Mouse (Mus musculus) hindbrain, embryonic 11.5 days (tissue): ENCODE data around the gene Maml3. TPM values are rescaled to one million over a fixed set of nuclear protein-coding genes. Genes with fewer than 3 reads are reported as not detected.

Experiments used
- ATAC-seq: fragments of 200-750 bp; cut with Nextera tagmentation; 2 replicates; pipeline ENCODE4 v1.8.0; 2017; ENCODE audit warnings: mild to moderate bottlenecking, moderate TSS enrichment, moderate library complexity; ENCODE audit not compliant: low FRiP score
- DNase-seq: peaks from one replicate; pipeline ENCODE4 v3.0.0-alpha.2; 2015; ENCODE audit warnings: low spot score
- H3K27ac ChIP-seq: fragments of 300-500 bp; sonication (generic); 2 replicates; pipeline ENCODE4 v1.5.1; 2014; ENCODE audit warnings: mild to moderate bottlenecking, low read depth, low read length
- H3K27me3 ChIP-seq: fragments of 300-500 bp; sonication (generic); 2 replicates; pipeline ENCODE4 v1.6.1; 2014; ENCODE audit warnings: mild to moderate bottlenecking, low read length, moderate library complexity, mixed read lengths; ENCODE audit not compliant: control insufficient read depth, insufficient read depth
- H3K36me3 ChIP-seq: fragments of 300-500 bp; sonication (generic); 2 replicates; pipeline ENCODE4 v1.6.1; 2014; ENCODE audit warnings: mild to moderate bottlenecking, low read length, moderate library complexity, mixed read lengths; ENCODE audit not compliant: control insufficient read depth, insufficient read depth
- H3K4me1 ChIP-seq: fragments of 300-500 bp; sonication (generic); replicated peaks from 2 replicates; pipeline ENCODE4 v1.6.1; 2014; ENCODE audit warnings: low read length, mixed read lengths; ENCODE audit not compliant: control insufficient read depth, insufficient read depth
- H3K4me2 ChIP-seq: fragments of 300-500 bp; sonication (generic); replicated peaks from 2 replicates; pipeline ENCODE4 v1.6.1; 2014; ENCODE audit warnings: mild to moderate bottlenecking, low read depth, low read length
- H3K4me3 ChIP-seq: fragments of 300-500 bp; sonication (generic); 2 replicates; pipeline ENCODE4 v1.5.1; 2014; ENCODE audit warnings: low read depth, low read length
- H3K9ac ChIP-seq: fragments of 300-500 bp; sonication (generic); 2 replicates; pipeline ENCODE4 v1.6.1; 2014; ENCODE audit warnings: low read depth, low read length
- H3K9me3 ChIP-seq: fragments of 300-500 bp; sonication (generic); 2 replicates; pipeline ENCODE4 v1.6.1; 2016; ENCODE audit warnings: low read length; ENCODE audit not compliant: control insufficient read depth
- WGBS: fragments of 180-500 bp; shearing (Covaris S2); extraction: QIAGEN DNeasy Blood & Tissue Kit; methylation state at CpG from one replicate; pipeline ENCODE4 v1.1.7; 2014; 5-methylcytosine and 5-hydroxymethylcytosine counted together
- polyA plus RNA-seq: library from polyadenylated mRNA; unstranded; fragments of >200 nt; fragmentation: Nextera tagmentation; extraction: Ambion mirVana; gene quantifications from 2 replicates; pipeline ENCODE4 v1.2.1, GENCODE M21; 2014

The Maml3 gene
- 6.5 and 7.5 TPM in 2 replicates for polyA plus RNA-seq

DNA sequence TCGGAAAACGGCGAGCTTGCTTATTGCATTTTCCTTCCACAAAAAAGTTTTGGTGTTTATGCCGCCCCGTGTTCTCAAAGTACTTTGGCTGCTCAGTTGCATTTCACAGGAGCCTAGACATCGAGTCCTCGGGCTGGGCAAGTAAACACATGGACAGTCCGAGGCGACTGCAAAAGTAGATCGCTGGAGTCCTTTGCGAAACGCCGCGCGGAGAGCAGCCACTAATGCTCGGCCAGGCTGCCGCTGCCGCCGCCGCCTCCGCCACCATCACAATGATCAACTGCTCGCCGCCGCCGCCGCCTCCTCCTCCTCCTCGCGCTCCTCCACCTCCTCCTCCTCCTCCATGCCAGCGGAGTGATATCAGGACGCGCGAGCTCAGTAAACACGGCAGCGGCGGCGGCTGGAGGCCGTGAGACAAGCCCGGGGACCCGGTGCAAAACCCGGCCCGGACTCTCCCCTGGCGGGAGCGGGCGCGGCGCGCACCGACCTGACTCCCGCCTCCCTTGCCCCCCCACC lies at the start of gene Maml3:
TSS of gene Maml3 (minus strand) at position 441 of the 516 bp plus-strand sequence.
- Histone ChIP-seq H3K4me2 (peak within 1 kb of the TSS; percentile 80), H3K4me3 (peak within 1 kb of the TSS; percentile 87), H3K27ac (peak within 1 kb of the TSS; percentile 98), H3K9me3 (no peaks in the 10 kb centered on the region), H3K36me3 (no peaks in the 10 kb centered on the region), H3K4me1 (no peaks in the 10 kb centered on the region), H3K9ac (peak within 1 kb of the TSS; percentile 92), H3K27me3 (no peaks in the 10 kb centered on the region)
- DNase-seq: peak; percentile 95
- under 1% methylated on average over 31 of the region's 49 CpGs for whole genome bisulfite sequencing
- peak; percentile 43 for ATAC-seq

DNA sequence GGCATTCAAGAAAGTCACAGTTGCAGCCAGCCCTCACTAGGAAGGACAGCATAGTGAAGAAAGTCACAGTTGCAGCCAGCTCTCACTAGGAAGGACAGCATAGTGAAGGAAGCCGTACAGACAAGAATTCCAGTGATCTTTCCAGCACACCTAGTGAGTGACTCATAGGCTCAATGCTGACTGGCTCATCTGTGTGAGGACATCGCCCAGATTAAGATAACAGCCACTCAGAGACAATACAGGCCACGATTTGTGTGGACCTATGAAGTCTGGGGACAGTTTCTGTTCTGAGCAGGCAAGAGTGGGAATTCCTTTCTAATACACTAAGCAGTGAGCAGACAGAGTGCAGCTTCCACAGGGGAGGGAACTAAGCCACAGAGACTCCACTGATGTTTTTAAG lies 46.3 kb upstream of the Maml3 start:
- Histone ChIP-seq H3K9ac (no peak overlapping the region), H3K27ac (no peak overlapping the region), H3K4me3 (no peak overlapping the region), H3K9me3 (peaks cover 2% of the 10 kb centered on the region; the same call in 1 of the 2 replicates), H3K36me3 (no peaks in the 10 kb centered on the region), H3K4me2 (no peak overlapping the region), H3K4me1 (no peaks in the 10 kb centered on the region), H3K27me3 (no peaks in the 10 kb centered on the region)
- ATAC-seq (no peak), DNase-seq (no peak)
- 74% methylated on average over 3 of the region's 3 CpGs for WGBS

DNA sequence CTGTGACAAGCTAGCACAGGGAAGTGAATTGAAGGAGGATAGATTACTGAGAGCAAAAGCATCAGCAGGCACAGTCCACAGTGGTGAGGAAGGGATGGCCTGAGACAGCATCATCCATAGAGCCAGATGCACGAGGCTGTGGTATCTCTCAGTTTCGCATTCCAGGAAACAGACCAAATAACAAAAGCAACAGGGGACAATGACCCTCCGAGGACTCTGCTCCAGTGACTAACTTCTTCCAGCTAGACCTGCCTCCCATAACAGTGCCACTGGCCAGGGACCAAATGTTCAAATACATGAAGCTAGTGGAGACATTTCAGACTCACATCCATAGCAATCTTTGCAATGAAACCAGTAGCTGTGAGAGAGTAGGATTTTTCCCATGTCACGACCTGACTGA lies 43.4 kb upstream of the Maml3 start:
- H3K27me3 ChIP-seq: no peaks in the 10 kb centered on the region
- no peak overlapping the region for H3K4me3 ChIP-seq
- 52% methylated on average over 4 of the region's 4 CpGs for WGBS
- H3K9ac ChIP-seq: no peak overlapping the region
- no peak overlapping the region for H3K4me2 ChIP-seq
- no peak for DNase-seq
- no peak overlapping the region for H3K27ac ChIP-seq
- no peaks in the 10 kb centered on the region for H3K36me3 ChIP-seq
- ATAC-seq: no peak
- no peaks in the 10 kb centered on the region for H3K4me1 ChIP-seq
- H3K9me3 ChIP-seq: no peaks in the 10 kb centered on the region

DNA sequence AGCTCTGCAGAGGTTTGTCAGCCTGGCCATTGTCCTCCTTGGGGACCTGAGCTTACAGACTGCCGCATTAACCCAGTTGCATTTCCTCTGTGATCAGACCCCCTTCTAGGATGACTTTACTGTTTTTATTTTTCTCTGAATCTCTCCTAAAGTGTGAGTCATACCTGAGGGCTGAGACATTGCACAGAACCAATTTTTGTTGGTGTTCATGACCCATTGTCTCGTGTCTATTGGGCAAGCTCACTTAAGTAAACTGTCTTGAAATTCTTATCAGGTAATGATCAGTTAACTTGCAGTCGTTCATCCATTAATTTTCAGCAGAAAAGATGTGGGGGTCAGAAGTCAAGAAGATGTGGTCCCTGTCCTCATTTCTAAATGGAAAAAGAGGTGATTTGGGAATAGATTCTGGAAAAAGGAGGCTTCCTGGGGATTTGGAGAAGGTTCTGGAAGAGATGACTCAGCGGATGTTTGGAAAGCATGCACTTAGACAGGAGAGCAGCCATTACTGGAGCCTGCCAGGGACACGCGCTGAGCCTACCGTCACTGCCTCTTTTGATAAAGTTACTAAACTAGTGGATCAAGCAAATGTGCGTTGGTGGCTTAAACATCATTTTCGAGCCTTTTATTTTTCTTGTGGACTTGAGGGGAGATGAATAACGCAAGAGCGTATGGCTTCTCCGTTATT lies 40.0 kb upstream of the Maml3 start:
- Histone ChIP-seq H3K9ac (no peak overlapping the region), H3K36me3 (no peaks in the 10 kb centered on the region), H3K27ac (no peak overlapping the region), H3K9me3 (no peaks in the 10 kb centered on the region), H3K4me2 (no peak overlapping the region), H3K27me3 (no peaks in the 10 kb centered on the region), H3K4me1 (no peaks in the 10 kb centered on the region), H3K4me3 (no peak overlapping the region)
- DNase-seq: no peak
- ATAC-seq: no peak
- WGBS: 91% methylated on average over 12 of the region's 12 CpGs

DNA sequence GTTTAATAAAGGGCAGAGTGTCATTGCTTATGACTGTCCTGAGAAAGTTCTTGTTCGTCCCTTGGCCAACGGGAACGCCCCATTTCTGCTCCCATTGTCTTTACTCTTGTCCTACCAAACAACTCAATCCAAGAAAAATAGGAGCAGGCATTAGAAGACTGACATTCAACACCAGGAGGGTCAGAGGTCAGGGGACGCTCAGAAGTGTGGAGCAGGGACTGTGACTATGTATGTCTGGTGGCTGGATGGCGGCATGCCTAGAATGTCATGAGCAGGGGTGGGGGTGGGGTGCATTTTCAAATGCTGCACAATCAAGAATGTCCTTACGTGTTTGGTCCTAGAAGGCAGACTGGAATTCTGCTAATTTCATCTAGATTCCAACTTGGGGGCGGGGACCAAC lies 38.1 kb upstream of the Maml3 start:
- H3K27ac ChIP-seq: no peak overlapping the region
- H3K4me1 ChIP-seq: no peaks in the 10 kb centered on the region
- H3K4me2 ChIP-seq: no peak overlapping the region
- no peaks in the 10 kb centered on the region for H3K9me3 ChIP-seq
- H3K4me3 ChIP-seq: no peak overlapping the region
- H3K27me3 ChIP-seq: no peaks in the 10 kb centered on the region
- DNase-seq (no peak), ATAC-seq (no peak)
- no peak overlapping the region for H3K9ac ChIP-seq
- WGBS: 60% methylated on average over 7 of the region's 7 CpGs
- no peaks in the 10 kb centered on the region for H3K36me3 ChIP-seq

DNA sequence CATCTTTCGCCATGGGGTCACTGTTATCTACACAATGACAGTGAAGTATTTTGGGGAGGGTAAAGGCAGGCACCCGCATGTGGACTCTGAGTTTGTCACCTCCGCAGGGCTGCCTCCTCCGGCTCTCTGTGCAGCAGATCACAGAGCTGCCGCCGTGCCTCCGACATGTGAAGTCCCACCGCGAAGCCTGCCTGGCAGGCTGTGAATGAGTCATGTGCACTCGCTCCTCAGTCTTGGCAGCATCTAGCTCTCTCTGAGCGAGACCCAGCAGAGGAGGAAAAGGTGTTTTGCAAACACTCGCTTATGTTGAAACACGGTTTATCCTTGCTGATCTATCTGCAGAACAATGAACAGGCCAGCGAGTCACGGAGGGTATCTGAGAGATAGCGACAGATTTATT lies 35.3 kb upstream of the Maml3 start:
- Histone ChIP-seq H3K27ac (no peak overlapping the region), H3K36me3 (no peaks in the 10 kb centered on the region), H3K4me1 (no peaks in the 10 kb centered on the region), H3K9ac (no peak overlapping the region), H3K9me3 (no peaks in the 10 kb centered on the region), H3K4me3 (no peak overlapping the region), H3K27me3 (no peaks in the 10 kb centered on the region), H3K4me2 (no peak overlapping the region)
- no peak for DNase-seq
- ATAC-seq: no peak
- 87% methylated on average over 16 of the region's 16 CpGs for WGBS

DNA sequence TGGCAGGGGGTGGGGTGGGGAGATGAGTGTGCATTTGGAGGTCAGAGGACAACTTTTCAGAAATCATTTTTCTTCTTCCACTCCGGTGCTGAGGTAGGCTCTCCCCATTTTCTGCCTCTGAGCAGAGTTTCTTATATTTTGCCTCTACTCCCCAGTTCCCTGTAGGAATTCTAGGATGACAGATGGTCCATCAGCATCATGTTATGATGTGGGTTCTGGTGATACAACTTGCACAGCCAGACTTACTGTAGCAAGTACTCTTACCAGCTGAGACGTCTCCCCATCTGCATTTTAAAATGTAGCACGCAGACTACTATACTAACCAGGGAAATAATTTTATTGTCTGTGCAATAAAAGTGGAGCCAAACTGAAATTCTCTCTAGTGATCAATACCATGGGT lies 20.5 kb upstream of the Maml3 start:
- no peak for DNase-seq
- Histone ChIP-seq H3K4me3 (no peak overlapping the region), H3K9ac (no peak overlapping the region), H3K27ac (no peak overlapping the region), H3K4me2 (no peak overlapping the region), H3K4me1 (no peaks in the 10 kb centered on the region), H3K27me3 (no peaks in the 10 kb centered on the region), H3K9me3 (no peaks in the 10 kb centered on the region), H3K36me3 (no peaks in the 10 kb centered on the region)
- WGBS: 85% methylated on average over 3 of the region's 3 CpGs
- ATAC-seq: no peak

DNA sequence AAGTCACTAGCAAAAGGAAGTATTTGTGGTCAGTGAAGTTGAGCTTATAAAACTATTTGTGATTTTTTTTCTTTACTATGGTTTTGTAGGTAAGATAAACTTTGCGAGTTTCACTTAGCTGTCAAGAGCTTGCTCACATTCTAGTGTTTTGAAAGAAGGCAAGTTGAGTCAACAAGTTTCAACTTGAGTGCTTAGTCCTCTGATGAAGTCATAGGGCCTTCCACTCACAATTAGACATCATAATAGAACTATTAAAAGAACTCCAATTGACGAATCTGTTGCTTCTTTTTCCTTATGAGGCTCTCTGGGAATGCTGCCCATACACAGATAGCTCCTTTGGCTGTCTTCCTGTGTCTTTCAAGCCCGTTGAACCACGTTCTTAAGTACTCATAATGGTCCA lies 16.0 kb upstream of the Maml3 start:
- WGBS: 86% methylated on average over 4 of the region's 4 CpGs
- no peak for DNase-seq

DNA sequence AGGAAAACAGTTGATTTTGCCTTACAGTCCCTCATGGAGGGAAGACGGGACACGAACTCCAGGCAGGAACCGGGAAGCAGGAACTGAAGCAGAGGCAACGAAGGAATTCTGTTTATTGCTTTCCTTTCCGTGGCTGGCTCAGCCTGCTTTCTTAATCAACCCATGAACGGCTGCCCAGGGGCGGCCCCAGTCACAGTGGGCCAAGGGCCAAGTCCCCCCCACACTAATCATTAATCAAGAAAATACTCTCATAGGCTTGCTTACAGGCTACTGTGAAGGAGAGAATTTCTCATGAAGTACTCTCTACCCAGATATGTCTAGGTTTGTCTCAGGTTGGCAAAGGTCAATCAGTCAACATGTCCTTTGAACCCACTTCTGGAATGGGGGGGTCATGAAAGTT lies 14.3 kb upstream of the Maml3 start:
- H3K27me3 ChIP-seq: no peaks in the 10 kb centered on the region
- no peaks in the 10 kb centered on the region for H3K4me1 ChIP-seq
- no peak overlapping the region for H3K27ac ChIP-seq
- no peaks in the 10 kb centered on the region for H3K9me3 ChIP-seq
- H3K4me2 ChIP-seq: no peak overlapping the region
- no peak for ATAC-seq
- WGBS: 89% methylated on average over 7 of the region's 7 CpGs
- no peak overlapping the region for H3K9ac ChIP-seq
- H3K4me3 ChIP-seq: no peak overlapping the region
- no peaks in the 10 kb centered on the region for H3K36me3 ChIP-seq
- DNase-seq: no peak

More for the DNA sequence above, 16.0 kb upstream of the Maml3 start:
- Histone ChIP-seq H3K27me3 (no peaks in the 10 kb centered on the region), H3K36me3 (no peaks in the 10 kb centered on the region), H3K4me2 (no peak overlapping the region), H3K9ac (no peak overlapping the region), H3K27ac (no peak overlapping the region), H3K4me3 (no peak overlapping the region), H3K9me3 (no peaks in the 10 kb centered on the region), H3K4me1 (no peaks in the 10 kb centered on the region)
- no peak for ATAC-seq
